Mouse (Mus musculus) embryonic facial prominence, embryonic 10.5 days (tissue): ENCODE data around the gene Klhdc8b. TPM values are rescaled to one million over a fixed set of nuclear protein-coding genes. Genes with fewer than 3 reads are reported as not detected.

ENCODE experiments used
- DNase-seq: peaks from one replicate; pipeline ENCODE4 v3.0.0-alpha.2; 2017; ENCODE audit warnings: low spot score
- H3K27ac ChIP-seq: fragments of 300-500 bp; sonication (generic); replicated peaks from 2 replicates; pipeline ENCODE4 v1.5.1; 2016; ENCODE audit warnings: mild to moderate bottlenecking
- H3K27me3 ChIP-seq: fragments of 300-500 bp; sonication (generic); replicated peaks from 2 replicates; pipeline ENCODE4 v1.6.1; 2016; ENCODE audit warnings: low read depth, mild to moderate bottlenecking; ENCODE audit not compliant: poor library complexity, severe bottlenecking
- H3K36me3 ChIP-seq: fragments of 300-500 bp; sonication (generic); replicated peaks from 2 replicates; pipeline ENCODE4 v1.6.1; 2016; ENCODE audit warnings: mild to moderate bottlenecking, moderate library complexity
- H3K4me1 ChIP-seq: fragments of 300-500 bp; sonication (generic); 2 replicates; pipeline ENCODE4 v1.6.1; 2016
- H3K4me3 ChIP-seq: fragments of 300-500 bp; sonication (generic); 2 replicates; pipeline ENCODE4 v1.5.1; 2016; ENCODE audit warnings: mild to moderate bottlenecking, moderate library complexity
- H3K9me3 ChIP-seq: fragments of 300-500 bp; sonication (generic); 2 replicates; pipeline ENCODE4 v1.6.1; 2016; ENCODE audit warnings: mild to moderate bottlenecking
- WGBS: fragments of 180-500 bp; shearing (Covaris S2); methylation state at CpG from one replicate; pipeline ENCODE4 v1.1.7; 2016; 5-methylcytosine and 5-hydroxymethylcytosine counted together
- polyA plus RNA-seq: library from polyadenylated mRNA; unstranded; fragments of >200 nt; fragmentation: Nextera tagmentation; extraction: Ambion mirVana; gene quantifications from 2 replicates; pipeline ENCODE4 v1.2.1, GENCODE M21; 2016

Gene Klhdc8b
- polyA plus RNA-seq, 1 experiment from 2014 or later, result 24.2 TPM

DNA sequence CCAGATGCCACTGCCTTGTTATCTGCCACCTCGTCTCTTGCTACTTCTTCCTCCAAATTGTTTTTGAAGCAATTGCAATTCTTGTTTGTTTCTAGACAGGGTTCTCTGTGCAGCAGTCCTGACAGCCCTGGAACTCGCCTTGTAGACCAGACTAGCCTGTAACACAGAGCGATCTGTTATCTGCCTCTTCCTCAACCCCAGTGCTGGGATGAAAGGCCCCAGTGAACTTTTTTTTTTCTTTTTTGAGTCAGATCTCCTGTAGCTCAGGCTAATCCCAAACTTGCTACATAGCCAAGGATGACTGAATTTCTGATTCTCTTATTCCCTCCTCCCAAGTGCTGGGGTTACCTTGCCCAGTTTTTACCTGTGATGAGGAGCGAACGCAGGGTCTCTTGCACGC is 7.0 kb downstream of the Klhdc8b start:
- Histone ChIP-seq H3K4me1 (peaks cover 45% of the 10 kb centered on the region), H3K27me3 (peaks cover 11% of the 10 kb centered on the region), H3K36me3 (no peaks in the 10 kb centered on the region), H3K27ac (no peak overlapping the region), H3K9me3 (0 out of 2 replicates have a peak, but pooled peaks cover 3% of the 10 kb centered on the region), H3K4me3 (no peak overlapping the region)
- WGBS, result 86% methylated on average over 6 of the region's 6 CpGs
- no peak for DNase-seq

DNA sequence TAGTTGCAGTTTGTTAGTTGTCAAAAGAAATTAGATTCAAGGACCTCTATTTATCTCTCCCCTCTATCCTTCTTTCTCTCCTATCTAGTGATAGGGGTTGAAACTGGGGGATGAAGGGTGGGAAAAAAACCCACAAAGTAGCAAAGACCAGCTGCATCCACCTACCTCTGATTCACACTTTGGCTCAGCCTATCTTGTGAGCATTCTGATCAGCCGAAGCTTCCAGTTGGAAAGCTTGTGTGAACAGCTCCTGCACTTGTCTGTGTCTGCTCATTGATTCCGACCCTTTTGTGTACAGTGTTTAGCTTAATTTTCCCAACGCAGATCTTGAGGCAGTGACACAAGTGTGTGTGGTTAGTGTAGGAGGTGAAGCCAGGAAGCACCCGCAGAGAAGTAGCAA is 7.9 kb downstream of the Klhdc8b start:
- Histone ChIP-seq H3K27me3 (peaks cover 11% of the 10 kb centered on the region), H3K27ac (peak overlapping the region; percentile 85; the same call in 1 of the 2 replicates), H3K4me1 (peaks cover 54% of the 10 kb centered on the region), H3K9me3 (0 out of 2 replicates have a peak, but pooled peaks cover 3% of the 10 kb centered on the region), H3K4me3 (peak overlapping the region; percentile 74; the same call in 1 of the 2 replicates), H3K36me3 (peaks cover 7% of the 10 kb centered on the region; the same call in 1 of the 2 replicates)
- 86% methylated on average over 4 of the region's 4 CpGs for WGBS
- no peak for DNase-seq

DNA sequence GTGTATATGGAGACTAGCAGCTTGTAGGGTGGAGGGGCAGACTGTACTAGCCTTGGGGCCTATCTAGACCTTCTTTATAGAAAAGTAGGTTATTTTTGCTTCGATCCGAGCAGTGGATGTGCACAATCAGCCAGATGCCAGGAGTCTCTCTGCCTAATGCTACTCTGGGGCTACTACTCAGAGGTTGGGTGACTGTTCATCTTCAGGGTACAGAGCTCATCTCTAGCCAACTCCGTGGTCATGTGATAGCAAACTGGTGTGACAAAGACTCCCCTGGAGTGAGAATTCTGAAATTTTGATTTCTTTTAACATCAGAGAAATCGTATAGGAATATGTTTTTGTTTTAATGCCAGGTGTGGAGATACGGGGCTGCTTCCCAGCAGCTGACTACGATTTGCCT is 8.5 kb downstream of the Klhdc8b start:
- Histone ChIP-seq H3K36me3 (peaks cover 12% of the 10 kb centered on the region; the same call in 1 of the 2 replicates), H3K27me3 (peaks cover 11% of the 10 kb centered on the region), H3K4me3 (peak overlapping the region; percentile 74), H3K9me3 (0 out of 2 replicates have a peak, but pooled peaks cover 3% of the 10 kb centered on the region), H3K4me1 (peaks cover 54% of the 10 kb centered on the region), H3K27ac (peak overlapping the region; percentile 85)
- 54% methylated on average over 6 of the region's 6 CpGs for WGBS
- no peak for DNase-seq

DNA sequence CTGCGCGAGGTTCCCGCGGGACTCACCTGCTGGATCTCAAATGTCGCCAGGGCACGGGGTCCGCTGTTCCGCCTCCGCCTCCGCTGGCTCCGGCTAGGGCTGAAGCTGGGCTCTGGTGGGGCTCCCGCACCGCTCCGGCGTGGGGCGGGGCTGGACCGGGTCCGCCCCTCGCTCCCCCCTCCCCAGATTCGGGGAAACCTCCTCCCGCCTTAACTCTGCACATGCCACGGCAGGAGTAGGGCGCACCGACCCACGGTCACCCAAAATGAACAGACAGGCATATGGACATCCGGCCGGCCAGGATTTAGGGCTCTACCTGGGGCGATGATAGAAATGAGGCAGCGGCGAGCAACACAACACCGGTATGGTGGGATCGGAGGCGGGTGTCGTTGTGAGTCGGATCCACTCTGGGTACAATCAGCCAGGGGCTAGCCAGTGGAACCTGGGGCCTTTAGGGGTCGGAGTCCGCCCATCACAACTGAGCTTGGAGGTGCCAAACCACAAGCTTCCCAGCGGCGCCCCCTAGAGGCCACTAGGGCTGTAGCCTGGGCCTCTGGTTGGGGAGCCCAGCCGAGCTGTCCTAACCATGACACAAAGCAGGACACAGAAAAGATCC is 9.0 kb downstream of the Klhdc8b start:
- DNase-seq, result peak; percentile 94
- peak overlapping the region; percentile 85 for H3K27ac ChIP-seq
- H3K36me3 ChIP-seq, result peaks cover 15% of the 10 kb centered on the region; the same call in 1 of the 2 replicates
- H3K4me1 ChIP-seq, result peaks cover 54% of the 10 kb centered on the region
- under 1% methylated on average over 40 of the region's 40 CpGs for WGBS
- peaks cover 11% of the 10 kb centered on the region for H3K27me3 ChIP-seq
- H3K4me3 ChIP-seq, result peak overlapping the region; percentile 74
- H3K9me3 ChIP-seq, result 0 out of 2 replicates have a peak, but pooled peaks cover 3% of the 10 kb centered on the region

DNA sequence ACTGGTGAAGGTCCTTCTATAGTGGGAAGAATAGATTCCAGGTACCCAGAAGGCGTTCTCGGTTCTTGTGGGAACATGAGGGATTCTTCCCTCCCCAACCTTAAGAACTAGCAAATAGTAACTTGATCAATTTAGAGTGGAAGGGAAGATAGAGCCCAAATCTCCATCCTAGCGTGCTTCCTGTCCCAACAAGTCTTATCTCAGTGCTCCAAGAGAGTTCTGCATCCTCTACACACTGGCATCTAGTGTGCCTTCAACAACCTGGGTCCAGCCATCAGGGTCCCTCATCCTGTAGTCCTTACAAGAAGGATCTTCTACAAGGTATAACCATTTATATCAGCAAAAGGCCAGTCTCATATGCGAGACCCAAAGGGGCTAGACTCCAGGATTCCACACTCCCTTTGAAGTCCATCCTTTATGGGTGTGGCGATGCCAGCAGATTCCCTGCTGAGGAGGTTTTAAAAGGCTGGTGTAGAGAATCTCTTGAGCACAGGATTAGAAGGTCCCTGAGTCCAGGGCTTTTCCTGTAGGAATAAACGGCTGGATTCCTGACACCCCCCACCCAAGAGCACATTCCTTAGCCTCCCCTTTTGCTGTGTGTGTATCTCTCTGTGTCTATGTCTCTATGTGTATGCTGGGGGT is 9.7 kb downstream of the Klhdc8b start:
- H3K9me3 ChIP-seq, result 0 out of 2 replicates have a peak, but pooled peaks cover 3% of the 10 kb centered on the region
- peaks cover 15% of the 10 kb centered on the region; the same call in 1 of the 2 replicates for H3K36me3 ChIP-seq
- peak overlapping the region; percentile 85 for H3K27ac ChIP-seq
- WGBS, result 52% methylated on average over 6 of the region's 6 CpGs
- H3K4me1 ChIP-seq, result peaks cover 54% of the 10 kb centered on the region
- no peak for DNase-seq
- peak overlapping the region; percentile 74 for H3K4me3 ChIP-seq
- H3K27me3 ChIP-seq, result peaks cover 11% of the 10 kb centered on the region

DNA sequence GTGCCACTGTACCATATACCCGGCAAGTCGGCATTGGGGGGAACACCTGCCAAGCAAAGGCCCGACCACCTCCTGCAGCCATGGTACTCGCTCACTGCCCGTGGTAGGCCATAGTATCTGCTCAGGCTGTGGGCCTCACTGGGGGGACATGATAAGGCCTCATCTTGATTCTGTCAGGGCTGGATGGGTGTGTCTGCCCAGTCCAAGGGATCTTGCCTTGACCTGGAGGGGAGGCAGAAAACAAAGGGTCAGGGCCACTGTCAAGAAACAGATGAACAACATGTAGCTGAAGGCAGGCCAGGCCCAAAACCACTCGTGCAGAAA is 10.2 kb downstream of the Klhdc8b start:
- 0 out of 2 replicates have a peak, but pooled peaks cover 3% of the 10 kb centered on the region for H3K9me3 ChIP-seq
- peaks cover 11% of the 10 kb centered on the region for H3K27me3 ChIP-seq
- H3K4me3 ChIP-seq, result peak overlapping the region; percentile 74; the same call in 1 of the 2 replicates
- H3K4me1 ChIP-seq, result peaks cover 54% of the 10 kb centered on the region
- H3K36me3 ChIP-seq, result peaks cover 15% of the 10 kb centered on the region; the same call in 1 of the 2 replicates
- no peak for DNase-seq
- WGBS, result 91% methylated on average over 6 of the region's 6 CpGs
- peak overlapping the region; percentile 84 for H3K27ac ChIP-seq

DNA sequence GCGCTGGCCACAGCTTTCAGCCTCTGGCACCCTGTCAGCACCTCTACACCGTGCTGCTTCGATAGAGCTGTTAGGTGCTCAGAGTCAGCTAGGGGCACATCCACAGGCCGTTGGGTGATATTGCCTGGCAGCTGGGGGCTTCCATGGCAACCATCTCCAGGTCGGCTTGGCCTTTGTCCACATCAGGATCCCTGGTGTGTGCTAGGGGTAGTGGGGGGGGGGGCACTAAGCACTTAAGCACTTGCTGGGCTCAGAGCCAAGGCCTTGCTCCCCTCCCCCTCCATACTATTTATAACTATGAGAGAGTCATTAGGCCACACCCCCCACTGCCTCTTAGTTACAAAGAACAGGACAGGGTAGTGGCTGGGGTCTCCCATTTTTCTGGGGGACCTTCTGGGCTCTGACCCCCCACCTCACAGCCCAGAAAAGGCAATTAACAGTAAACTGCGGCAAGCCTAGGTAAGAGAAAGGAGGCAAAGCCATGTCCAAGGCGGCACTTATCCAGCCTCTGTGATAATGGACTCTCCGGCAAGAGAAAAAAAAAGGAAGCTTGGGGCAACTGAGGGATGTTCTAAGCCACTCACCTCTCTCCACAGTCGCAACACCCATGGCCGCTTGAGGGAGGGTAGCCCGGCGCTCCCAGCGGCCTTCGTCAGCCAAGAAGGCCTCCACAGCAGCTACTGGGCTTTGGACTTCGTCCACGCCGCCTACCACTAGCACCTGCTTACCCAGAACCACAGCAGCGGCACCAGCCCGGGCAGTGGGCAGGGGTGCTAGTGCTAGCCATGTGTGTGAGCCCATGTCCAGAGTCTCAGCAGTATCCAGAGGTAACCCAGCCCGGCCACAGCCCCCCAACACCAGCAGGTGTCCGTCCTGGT is 10.8 kb downstream of the Klhdc8b start:
- H3K4me1 ChIP-seq, result peaks cover 50% of the 10 kb centered on the region
- 72% methylated on average over 21 of the region's 21 CpGs for WGBS

DNA sequence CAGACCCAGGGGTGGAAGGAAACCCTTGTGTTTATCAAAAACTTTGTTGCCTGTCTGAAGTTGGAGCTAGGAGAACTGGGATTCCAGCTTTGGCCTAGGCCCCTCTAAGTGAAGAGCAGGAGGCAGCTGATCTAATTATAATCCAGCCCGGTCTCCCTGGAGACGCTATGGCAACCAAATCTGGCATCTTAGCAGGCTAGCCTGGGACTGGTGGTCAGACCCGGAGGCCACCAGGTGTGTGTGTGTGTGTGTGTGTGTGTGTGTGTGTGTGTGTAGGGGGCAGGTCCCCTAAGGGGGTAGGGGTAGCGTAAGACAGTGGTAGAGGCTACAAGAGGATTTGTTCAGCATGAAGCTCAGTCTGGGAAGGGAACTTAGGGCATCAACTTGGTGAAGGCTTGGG is 11.5 kb downstream of the Klhdc8b start:
- Histone ChIP-seq H3K36me3 (peaks cover 15% of the 10 kb centered on the region; the same call in 1 of the 2 replicates), H3K4me1 (peaks cover 48% of the 10 kb centered on the region), H3K9me3 (0 out of 2 replicates have a peak, but pooled peaks cover 2% of the 10 kb centered on the region), H3K27me3 (peaks cover 11% of the 10 kb centered on the region), H3K27ac (peak overlapping the region; percentile 84), H3K4me3 (peak overlapping the region; percentile 74; the same call in 1 of the 2 replicates)
- peak; percentile 83 for DNase-seq
- 53% methylated on average over 4 of the region's 4 CpGs for WGBS

More for the DNA sequence above, 10.8 kb downstream of the Klhdc8b start:
- peaks cover 15% of the 10 kb centered on the region; the same call in 1 of the 2 replicates for H3K36me3 ChIP-seq
- peak; percentile 42 for DNase-seq
- H3K27ac ChIP-seq, result peak overlapping the region; percentile 84
- peak overlapping the region; percentile 74 for H3K4me3 ChIP-seq
- peaks cover 11% of the 10 kb centered on the region for H3K27me3 ChIP-seq
- 0 out of 2 replicates have a peak, but pooled peaks cover 3% of the 10 kb centered on the region for H3K9me3 ChIP-seq

DNA sequence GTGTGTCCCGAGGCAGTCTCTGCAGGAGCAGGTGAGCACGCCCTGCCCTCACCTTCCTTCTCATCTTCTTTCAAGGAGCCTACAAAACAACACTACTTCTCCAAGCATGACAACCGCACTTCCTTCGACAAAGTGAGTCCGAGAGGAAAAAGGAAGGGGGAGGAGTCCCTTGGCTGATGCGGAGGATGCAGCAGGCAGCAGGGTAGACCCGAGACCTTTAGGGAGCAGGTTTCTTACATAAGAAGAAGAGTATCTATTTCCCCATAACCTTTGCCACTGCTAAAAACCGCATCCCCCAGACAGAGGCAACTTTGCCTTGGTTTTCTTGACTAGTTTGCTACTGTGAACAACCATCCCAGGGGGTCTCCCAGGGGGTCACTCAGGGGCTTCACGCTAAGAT is 16.3 kb downstream of the Klhdc8b start:
- H3K27me3 ChIP-seq, result no peaks in the 10 kb centered on the region

DNA sequence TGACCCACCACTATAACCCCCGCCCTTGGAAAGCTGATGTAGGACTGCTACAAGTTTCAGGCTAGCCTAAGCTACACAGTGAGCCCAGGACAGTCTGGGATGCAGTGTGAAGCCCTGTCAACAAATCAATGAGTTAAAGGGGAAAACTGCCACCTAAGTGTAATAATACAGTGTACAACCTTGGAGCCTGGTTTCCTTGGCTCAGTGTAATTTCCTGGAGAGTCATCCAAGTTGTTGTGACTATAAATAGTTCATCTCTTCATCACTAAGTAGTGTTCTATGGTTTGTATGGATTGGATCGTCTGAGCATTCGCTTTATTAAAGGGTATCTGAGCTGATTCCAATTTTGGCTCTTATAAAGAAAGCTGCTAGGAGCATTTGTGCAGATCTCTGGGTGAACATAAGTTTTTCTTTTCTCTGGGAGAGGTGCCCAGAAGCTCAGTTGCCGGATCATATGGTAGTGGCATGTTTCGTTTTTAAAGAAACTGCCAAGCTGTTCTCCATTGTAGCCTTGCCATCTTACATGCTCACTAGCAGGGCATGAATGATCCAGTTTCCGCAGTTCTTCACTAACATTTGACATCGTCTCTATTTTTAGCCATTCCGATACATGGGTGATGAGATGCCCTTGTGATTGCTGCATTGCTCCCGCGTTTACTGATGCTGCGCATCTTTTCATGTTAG is 20.0 kb downstream of the Klhdc8b start:
- Histone ChIP-seq H3K27me3 (no peaks in the 10 kb centered on the region), H3K4me3 (no peak overlapping the region), H3K36me3 (no peaks in the 10 kb centered on the region), H3K4me1 (no peaks in the 10 kb centered on the region), H3K27ac (no peak overlapping the region), H3K9me3 (no peaks in the 10 kb centered on the region)
- no peak for DNase-seq
- 93% methylated on average over 11 of the region's 11 CpGs for WGBS

More for the DNA sequence above, 16.3 kb downstream of the Klhdc8b start:
- Histone ChIP-seq H3K4me1 (peaks cover 16% of the 10 kb centered on the region), H3K4me3 (no peak overlapping the region), H3K27ac (no peak overlapping the region), H3K9me3 (no peaks in the 10 kb centered on the region), H3K36me3 (peaks cover 15% of the 10 kb centered on the region; the same call in 1 of the 2 replicates)
- DNase-seq, result no peak
- 64% methylated on average over 9 of the region's 9 CpGs for WGBS

DNA sequence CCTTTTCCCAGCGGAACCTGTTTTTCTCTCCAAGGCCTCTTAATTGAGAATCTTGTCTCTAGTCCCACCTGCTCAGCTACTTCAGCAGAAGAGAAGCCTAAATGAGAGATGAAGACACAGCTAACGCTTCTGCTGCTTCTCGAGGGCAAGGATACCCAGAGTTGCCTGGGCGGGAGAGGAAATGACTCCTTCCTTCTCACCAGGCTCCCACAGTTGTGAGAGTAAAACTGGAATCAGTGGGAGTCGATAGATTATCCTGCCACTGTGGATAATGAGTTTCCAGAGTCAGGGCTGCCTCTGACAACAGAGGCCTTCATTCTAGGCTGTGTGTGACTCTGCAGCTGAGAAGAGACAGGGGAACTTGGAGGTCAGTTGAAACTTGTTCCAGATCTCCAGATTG is 20.9 kb downstream of the Klhdc8b start:
- Histone ChIP-seq H3K4me1 (no peaks in the 10 kb centered on the region), H3K27ac (no peak overlapping the region), H3K36me3 (no peaks in the 10 kb centered on the region), H3K4me3 (no peak overlapping the region), H3K27me3 (no peaks in the 10 kb centered on the region), H3K9me3 (no peaks in the 10 kb centered on the region)
- 80% methylated on average over 5 of the region's 5 CpGs for WGBS
- DNase-seq, result no peak
